Mouse (Mus musculus) G1E (cell line): Measurements from ENCODE around the gene Ankrd66. TPM values are rescaled to one million over a fixed set of nuclear protein-coding genes. Genes with fewer than 3 reads are reported as not detected.
"Not testable (repeated sequence)": the region's sequence is repeated elsewhere in the genome, so short reads cannot be mapped to it uniquely, and the experiment has no call there.

Experiments used
- ATAC-seq: 2 replicates; pipeline ENCODE4 v1.8.0; 2016; ENCODE audit warnings: mild to moderate bottlenecking; ENCODE audit not compliant: insufficient number of reproducible peaks, poor library complexity, low FRiP score, severe bottlenecking; ENCODE audit errors: extremely low read depth
- DNase-seq: peaks from one replicate; pipeline ENCODE4 v3.0.0; 2012; ENCODE audit warnings: low spot score
- H3K27me3 ChIP-seq: 2 replicates; pipeline ENCODE4 v1.6.1; 2012; ENCODE audit warnings: mild to moderate bottlenecking, low read length, inconsistent platforms; ENCODE audit not compliant: insufficient read depth
- H3K36me3 ChIP-seq: replicated peaks from 2 replicates; pipeline ENCODE3; 2012; ENCODE audit warnings: mild to moderate bottlenecking, inconsistent platforms
- H3K4me1 ChIP-seq: 2 replicates; pipeline ENCODE4 v1.6.1; 2012; ENCODE audit warnings: low read depth, low read length, inconsistent platforms, mixed read lengths; ENCODE audit not compliant: insufficient read depth
- H3K4me3 ChIP-seq: 2 replicates; pipeline ENCODE4 v1.5.1; 2012; ENCODE audit warnings: low read depth, mild to moderate bottlenecking, inconsistent platforms, low read length, moderate library complexity, mixed read lengths
- H3K9me3 ChIP-seq: replicated peaks from 2 replicates; pipeline ENCODE4 v1.6.1; 2012; ENCODE audit warnings: inconsistent platforms
- CTCF ChIP-seq: IDR thresholded peaks from 2 replicates; pipeline ENCODE4 v1.5.1; 2012; ENCODE audit warnings: low read depth, low read length, inconsistent platforms, mixed read lengths
- GATA1 ChIP-seq: IDR thresholded peaks from 2 replicates; pipeline ENCODE4 v1.6.1; 2012; ENCODE audit warnings: borderline replicate concordance, low read length, inconsistent platforms, mixed read lengths
- GATA2 ChIP-seq: IDR thresholded peaks from 2 replicates; pipeline ENCODE4 v1.6.1; 2012; ENCODE audit warnings: low read depth, low read length, inconsistent platforms, borderline replicate concordance
- POLR2AphosphoS5 ChIP-seq: IDR thresholded peaks from 2 replicates; pipeline ENCODE4 v1.6.1; 2012; ENCODE audit warnings: low read depth, low read length, inconsistent platforms; ENCODE audit not compliant: insufficient replicate concordance
- TAL1 ChIP-seq: conservative IDR thresholded peaks from 2 replicates; pipeline ENCODE4 v1.6.1; 2012; ENCODE audit warnings: low read depth, low read length, inconsistent platforms, mixed read lengths
- polyA plus RNA-seq: library from polyadenylated mRNA; stranded (reverse); fragments of >175 nt; gene quantifications from 2 replicates; pipeline ENCODE4 v1.2.3, GENCODE M21; 2012
- total RNA-seq, 2 experiments: library from RNA; stranded (forward) in 1 of 2; stranded (reverse) in 1 of 2; fragments of 200-1000 nt in 1 of 2; fragments of >200 nt in 1 of 2; fragmentation: Nextera tagmentation in 1 of 2; gene quantifications; 2 replicates each; pipeline ENCODE4 v1.2.3; 2014 to 2017

The Ankrd66 gene
- total and polyA plus RNA-seq, 3 experiments = not detected

GRCm38 (mm10) chr17:43500513-43500912 is 42.9 kb downstream of the Ankrd66 start:
- no peaks in the 10 kb centered on the region for H3K36me3 ChIP-seq
- DNase-seq = no peak
- no peak overlapping the region for H3K4me3 ChIP-seq
- H3K27me3 ChIP-seq = no peaks in the 10 kb centered on the region
- H3K4me1 ChIP-seq = no peaks in the 10 kb centered on the region
- TF ChIP-seq GATA2 = no peak
- no peak for TF ChIP-seq POLR2AphosphoS5
- no peak for TF ChIP-seq GATA1
- no peak for TF ChIP-seq TAL1
- no peak for ATAC-seq
- H3K9me3 ChIP-seq = peaks cover 32% of the 10 kb centered on the region

- Histone ChIP-seq H3K27me3 (no peaks in the 10 kb centered on the region), H3K9me3 (peaks cover 40% of the 10 kb centered on the region), H3K4me1 (no peaks in the 10 kb centered on the region), H3K36me3 (no peaks in the 10 kb centered on the region), H3K4me3 (no peak overlapping the region)
- TF ChIP-seq POLR2AphosphoS5 = no peak
- no peak for TF ChIP-seq TAL1
- no peak for TF ChIP-seq CTCF
- TF ChIP-seq GATA2 = no peak
- TF ChIP-seq GATA1 = no peak
- no peak for ATAC-seq
- DNase-seq = no peak
Observed at GRCm38 (mm10) chr17:43497521-43497920, 45.9 kb downstream of the Ankrd66 start.

- no peaks in the 10 kb centered on the region for H3K36me3 ChIP-seq
- TF ChIP-seq POLR2AphosphoS5 (no peak), TAL1 (no peak), GATA1 (no peak), GATA2 (no peak), CTCF (no peak)
- H3K4me1 ChIP-seq = no peaks in the 10 kb centered on the region
- H3K4me3 ChIP-seq = no peak overlapping the region
- no peaks in the 10 kb centered on the region for H3K27me3 ChIP-seq
- DNase-seq = no peak
- peaks cover 31% of the 10 kb centered on the region for H3K9me3 ChIP-seq
- no peak for ATAC-seq
Observed at GRCm38 (mm10) chr17:43495502-43495901, 47.9 kb downstream of the Ankrd66 start.

- DNase-seq, H3K4me3 ChIP-seq, H3K4me1 ChIP-seq, H3K27me3 ChIP-seq, ATAC-seq, H3K36me3 ChIP-seq: not testable (repeated sequence)
- H3K9me3 ChIP-seq = peaks cover 26% of the 10 kb centered on the region
Observed at GRCm38 (mm10) chr17:43490371-43490770, 53.1 kb downstream of the Ankrd66 start.

- TF ChIP-seq GATA1 (no peak), CTCF (no peak), POLR2AphosphoS5 (no peak), TAL1 (no peak), GATA2 (no peak)
- DNase-seq (no peak), ATAC-seq (no peak)
Observed at GRCm38 (mm10) chr17:43488439-43489151, 54.8 kb downstream of the Ankrd66 start.

GRCm38 (mm10) chr17:43485982-43486381 is 57.5 kb downstream of the Ankrd66 start:
- Histone ChIP-seq H3K4me3 (no peak overlapping the region), H3K27me3 (no peaks in the 10 kb centered on the region), H3K36me3 (no peaks in the 10 kb centered on the region), H3K9me3 (peaks cover 16% of the 10 kb centered on the region), H3K4me1 (no peaks in the 10 kb centered on the region)
- DNase-seq (no peak), ATAC-seq (no peak)
- TF ChIP-seq GATA2 (no peak), CTCF (no peak), TAL1 (no peak), POLR2AphosphoS5 (no peak), GATA1 (no peak)

More at GRCm38 (mm10) chr17:43488439-43489151, 54.8 kb downstream of the Ankrd66 start:
- Histone ChIP-seq H3K4me1 (no peaks in the 10 kb centered on the region), H3K4me3 (no peak overlapping the region), H3K36me3 (no peaks in the 10 kb centered on the region), H3K9me3 (peaks cover 20% of the 10 kb centered on the region), H3K27me3 (no peaks in the 10 kb centered on the region)

Other genes starting within 250 kb of the Ankrd66 start
- gene Adgrf5, start 183.2 kb downstream of the Ankrd66 start, total RNA-seq (2014; fragmentation: Nextera tagmentation) = not detected in 2 replicates
- gene Adgrf5, start 183.2 kb downstream of the Ankrd66 start, total RNA-seq (2017) = 0.05 and 0.06 TPM in 2 replicates
- not detected in 2 replicates for gene Adgrf5, start 183.2 kb downstream of the Ankrd66 start, polyA plus RNA-seq
- gene Mep1a, start 40.8 kb downstream of the Ankrd66 start, total RNA-seq (2014; fragmentation: Nextera tagmentation) = not detected in 2 replicates
- not detected in 2 replicates for gene Mep1a, start 40.8 kb downstream of the Ankrd66 start, total RNA-seq (2017)
- not detected in 2 replicates for gene Mep1a, start 40.8 kb downstream of the Ankrd66 start, polyA plus RNA-seq
- gene Pla2g7, start 24.5 kb upstream of the Ankrd66 start, total RNA-seq (2014; fragmentation: Nextera tagmentation) = not detected in 2 replicates
- not detected in 2 replicates for gene Pla2g7, start 24.5 kb upstream of the Ankrd66 start, total RNA-seq (2017)
- not detected in 2 replicates for gene Pla2g7, start 24.5 kb upstream of the Ankrd66 start, polyA plus RNA-seq
- gene Tdrd6, start 86.7 kb upstream of the Ankrd66 start, total RNA-seq (2014; fragmentation: Nextera tagmentation) = not detected in 2 replicates
- gene Tdrd6, start 86.7 kb upstream of the Ankrd66 start, total RNA-seq (2017) = 0.05 and 0.06 TPM in 2 replicates
- not detected in 2 replicates for gene Tdrd6, start 86.7 kb upstream of the Ankrd66 start, polyA plus RNA-seq
- not detected in 2 replicates for gene Slc25a27, start 123.6 kb upstream of the Ankrd66 start, total RNA-seq (2014; fragmentation: Nextera tagmentation)
- gene Slc25a27, start 123.6 kb upstream of the Ankrd66 start, total RNA-seq (2017) = 0.11 TPM in 1 of 2 replicates, not detected in the other
- gene Slc25a27, start 123.6 kb upstream of the Ankrd66 start, polyA plus RNA-seq = not detected in 2 replicates
- gene Cyp39a1, start 123.8 kb upstream of the Ankrd66 start, total RNA-seq (2014; fragmentation: Nextera tagmentation) = not detected in 2 replicates
- 0.06 TPM in 1 of 2 replicates, not detected in the other for gene Cyp39a1, start 123.8 kb upstream of the Ankrd66 start, total RNA-seq (2017)
- not detected in 2 replicates for gene Cyp39a1, start 123.8 kb upstream of the Ankrd66 start, polyA plus RNA-seq